Mouse (Mus musculus): ENCODE measurements around the gene Klhl29. TPM values are rescaled to one million over a fixed set of nuclear protein-coding genes. Genes with fewer than 3 reads are reported as not detected.

Gene Klhl29
- polyA plus RNA-seq, 1 experiment from 2014 or later = 0.64 TPM

DNA sequence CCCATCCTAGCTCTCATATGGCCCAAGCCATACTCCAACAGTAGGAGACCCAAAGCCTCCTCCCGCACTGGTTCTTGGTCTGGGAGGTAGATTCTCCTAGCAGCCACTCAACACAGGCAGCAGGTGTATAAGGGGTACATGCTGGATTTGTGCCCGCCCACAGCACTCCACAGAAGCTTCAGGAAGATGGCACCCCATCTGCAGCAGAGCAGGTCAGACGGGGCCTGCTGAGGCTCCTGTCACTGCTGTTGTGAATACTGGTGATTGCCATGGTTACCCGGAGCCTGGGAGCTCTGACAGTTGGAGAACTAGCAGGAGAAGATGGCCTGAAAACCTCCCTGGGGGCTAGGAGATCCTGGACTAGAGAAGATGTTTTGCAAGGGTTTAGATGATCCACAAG lies 35.9 kb upstream of the Klhl29 start:
- Histone ChIP-seq H3K4me2 (replicated peaks; ENCODE audit: low read depth) (no peak overlapping the region), H3K4me1 (replicated peaks; ENCODE audit: control insufficient read depth, insufficient read depth) (no peaks in the 10 kb centered on the region), H3K27me3 (ENCODE audit: control insufficient read depth, insufficient read depth, low read length) (no peaks in the 10 kb centered on the region), H3K27ac (replicated peaks) (no peak overlapping the region), H3K9ac (ENCODE audit: low read length) (no peak overlapping the region), H3K9me3 (ENCODE audit: control insufficient read depth, low read length) (no peaks in the 10 kb centered on the region), H3K4me3 (ENCODE audit: low read depth, low read length) (no peak overlapping the region), H3K36me3 (ENCODE audit: control insufficient read depth, insufficient read depth, low read length) (no peaks in the 10 kb centered on the region)
- ATAC-seq (ENCODE audit: low FRiP score, low TSS enrichment) = no peak
- 88% methylated on average over 4 of the region's 4 CpGs for WGBS
- DNase-seq (ENCODE audit: low spot score) = no peak
- no peak for TF ChIP-seq CTCF (IDR thresholded peaks at IDR 0.05; ENCODE audit: low read depth)
- TF ChIP-seq EP300 (optimal IDR thresholded peaks at IDR 0.05) = no peak

DNA sequence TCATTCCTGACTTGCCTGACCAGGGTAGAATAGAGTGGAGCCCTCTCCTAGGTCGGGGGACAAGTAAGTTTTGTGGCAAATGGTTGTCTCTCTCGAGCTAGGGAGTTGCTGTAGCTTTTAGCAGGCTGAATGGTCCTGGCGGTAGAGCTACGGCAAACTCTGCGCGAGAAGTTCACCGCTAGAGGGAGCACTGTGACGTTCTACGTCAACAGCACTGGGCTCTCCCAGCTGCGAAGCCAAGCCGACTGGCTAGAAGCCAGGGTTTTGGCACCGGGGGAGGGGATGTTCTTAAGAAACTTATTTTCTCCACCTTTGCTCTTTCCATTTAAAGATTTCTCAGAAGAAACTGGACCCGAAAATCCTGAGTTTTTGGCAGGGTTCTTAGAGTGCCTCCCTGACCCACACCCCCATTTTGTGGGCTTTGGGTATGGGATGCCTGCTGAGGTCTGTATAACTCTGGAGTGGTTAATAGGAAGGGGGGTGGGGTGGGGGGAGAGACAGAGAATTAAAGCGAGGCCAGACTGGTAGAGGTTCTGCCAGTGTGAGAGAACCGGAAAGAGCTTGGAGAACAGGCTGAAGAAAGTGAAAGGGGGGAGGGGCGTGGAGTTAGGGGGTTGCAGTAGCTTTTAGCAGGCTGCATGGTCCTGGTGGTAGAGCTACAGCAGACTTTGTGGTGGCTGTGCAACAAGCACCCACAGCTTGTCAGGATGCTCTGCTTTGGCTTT lies 35.1 kb upstream of the Klhl29 start:
- TF ChIP-seq EP300 (optimal IDR thresholded peaks at IDR 0.05) (no peak), CTCF (IDR thresholded peaks at IDR 0.05; ENCODE audit: low read depth) (peak; percentile 94)
- no peaks in the 10 kb centered on the region for H3K27me3 ChIP-seq (ENCODE audit: control insufficient read depth, insufficient read depth, low read length)
- H3K9me3 ChIP-seq (ENCODE audit: control insufficient read depth, low read length) = no peaks in the 10 kb centered on the region
- H3K4me2 ChIP-seq (replicated peaks; ENCODE audit: low read depth) = peak overlapping the region; percentile 39
- ATAC-seq (ENCODE audit: low FRiP score, low TSS enrichment) = peak; percentile 89
- 8% methylated on average over 16 of the region's 16 CpGs for WGBS
- no peak overlapping the region for H3K9ac ChIP-seq (ENCODE audit: low read length)
- no peaks in the 10 kb centered on the region for H3K36me3 ChIP-seq (ENCODE audit: control insufficient read depth, insufficient read depth, low read length)
- no peaks in the 10 kb centered on the region for H3K4me1 ChIP-seq (replicated peaks; ENCODE audit: control insufficient read depth, insufficient read depth)
- H3K4me3 ChIP-seq (ENCODE audit: low read depth, low read length) = no peak overlapping the region
- DNase-seq (ENCODE audit: low spot score) = peak; percentile 88
- no peak overlapping the region for H3K27ac ChIP-seq (replicated peaks)

DNA sequence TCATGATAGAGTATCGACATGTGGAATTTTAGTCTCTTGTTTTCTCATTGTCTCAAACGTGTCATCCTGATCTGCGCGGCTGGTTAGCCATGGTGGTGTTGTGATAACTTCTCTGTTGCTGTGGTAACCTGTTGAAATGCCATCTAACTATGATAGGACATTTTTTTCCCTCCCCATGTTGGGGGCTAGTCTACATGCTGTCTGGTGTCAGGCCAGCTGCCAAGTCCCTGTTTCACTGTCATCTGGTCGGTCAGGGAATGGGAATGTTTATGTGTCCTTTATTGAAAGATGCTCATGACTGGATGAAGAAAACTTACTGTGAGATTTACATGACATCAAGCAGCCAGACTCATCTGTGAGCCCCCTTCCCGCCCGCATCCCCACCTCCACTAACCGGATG lies 31.7 kb upstream of the Klhl29 start:
- ATAC-seq (ENCODE audit: low FRiP score, low TSS enrichment) (no peak), DNase-seq (ENCODE audit: low spot score) (no peak)
- H3K27me3 ChIP-seq (ENCODE audit: control insufficient read depth, insufficient read depth, low read length) = no peaks in the 10 kb centered on the region
- TF ChIP-seq EP300 (optimal IDR thresholded peaks at IDR 0.05) = no peak
- no peak for TF ChIP-seq CTCF (IDR thresholded peaks at IDR 0.05; ENCODE audit: low read depth)
- H3K9ac ChIP-seq (ENCODE audit: low read length) = no peak overlapping the region
- 87% methylated on average over 8 of the region's 8 CpGs for WGBS
- H3K4me1 ChIP-seq (replicated peaks; ENCODE audit: control insufficient read depth, insufficient read depth) = no peaks in the 10 kb centered on the region
- H3K4me2 ChIP-seq (replicated peaks; ENCODE audit: low read depth) = no peak overlapping the region
- no peaks in the 10 kb centered on the region for H3K9me3 ChIP-seq (ENCODE audit: control insufficient read depth, low read length)
- no peak overlapping the region for H3K27ac ChIP-seq (replicated peaks)
- H3K36me3 ChIP-seq (ENCODE audit: control insufficient read depth, insufficient read depth, low read length) = no peaks in the 10 kb centered on the region
- H3K4me3 ChIP-seq (ENCODE audit: low read depth, low read length) = no peak overlapping the region

DNA sequence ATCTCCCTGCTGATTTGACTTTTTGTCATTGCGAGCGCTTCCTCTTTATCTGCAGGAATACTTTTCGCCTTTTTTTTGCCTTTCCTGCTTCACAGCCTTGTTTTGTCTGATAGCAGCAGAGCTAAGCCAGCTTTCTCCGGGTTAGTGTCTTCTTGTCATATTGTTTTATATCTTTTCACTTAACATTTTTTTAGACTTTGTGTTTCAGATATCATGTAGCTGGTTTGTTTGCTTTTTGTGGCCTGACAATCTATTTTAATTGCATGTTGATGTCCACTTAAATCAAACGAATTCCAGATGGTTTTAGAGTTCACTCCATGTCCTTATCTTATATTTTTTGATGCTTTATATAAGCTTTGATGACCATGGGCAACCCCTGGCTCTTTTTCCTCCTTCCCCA lies 21.9 kb upstream of the Klhl29 start:
- DNase-seq (ENCODE audit: low spot score) = no peak
- ATAC-seq (ENCODE audit: low FRiP score, low TSS enrichment) = no peak
- Histone ChIP-seq H3K4me3 (ENCODE audit: low read depth, low read length) (no peak overlapping the region), H3K9ac (ENCODE audit: low read length) (no peak overlapping the region), H3K4me1 (replicated peaks; ENCODE audit: control insufficient read depth, insufficient read depth) (no peaks in the 10 kb centered on the region), H3K36me3 (ENCODE audit: control insufficient read depth, insufficient read depth, low read length) (no peaks in the 10 kb centered on the region), H3K27me3 (ENCODE audit: control insufficient read depth, insufficient read depth, low read length) (no peaks in the 10 kb centered on the region), H3K9me3 (ENCODE audit: control insufficient read depth, low read length) (no peaks in the 10 kb centered on the region), H3K4me2 (replicated peaks; ENCODE audit: low read depth) (no peak overlapping the region), H3K27ac (replicated peaks) (no peak overlapping the region)
- 44% methylated on average over 5 of the region's 5 CpGs for WGBS
- TF ChIP-seq EP300 (optimal IDR thresholded peaks at IDR 0.05) (no peak), CTCF (IDR thresholded peaks at IDR 0.05; ENCODE audit: low read depth) (no peak)

DNA sequence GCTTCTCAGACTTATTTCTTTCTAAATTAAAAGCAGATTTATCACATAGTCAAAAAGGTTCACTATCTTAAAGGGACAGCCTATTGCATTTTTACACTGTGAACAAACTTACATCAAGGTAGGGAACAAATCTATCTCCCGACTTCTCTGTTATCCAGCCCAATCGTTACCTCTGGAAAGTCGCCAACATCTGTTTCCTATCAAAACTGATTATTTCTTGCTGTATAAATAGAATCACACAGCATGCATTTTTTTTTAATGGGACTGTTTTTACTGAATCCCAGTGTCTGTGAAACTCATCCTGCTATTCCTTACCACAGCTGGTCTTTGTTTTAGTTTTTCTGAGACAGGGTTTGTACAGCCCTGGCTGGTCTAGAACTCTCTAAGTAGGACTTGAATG lies 19.7 kb upstream of the Klhl29 start:
- no peaks in the 10 kb centered on the region for H3K36me3 ChIP-seq (ENCODE audit: control insufficient read depth, insufficient read depth, low read length)
- no peak overlapping the region for H3K4me3 ChIP-seq (ENCODE audit: low read depth, low read length)
- H3K27me3 ChIP-seq (ENCODE audit: control insufficient read depth, insufficient read depth, low read length) = no peaks in the 10 kb centered on the region
- ATAC-seq (ENCODE audit: low FRiP score, low TSS enrichment) (no peak), DNase-seq (ENCODE audit: low spot score) (no peak)
- no peaks in the 10 kb centered on the region for H3K9me3 ChIP-seq (ENCODE audit: control insufficient read depth, low read length)
- H3K4me2 ChIP-seq (replicated peaks; ENCODE audit: low read depth) = no peak overlapping the region
- no peak for TF ChIP-seq EP300 (optimal IDR thresholded peaks at IDR 0.05)
- no peak for TF ChIP-seq CTCF (IDR thresholded peaks at IDR 0.05; ENCODE audit: low read depth)
- 26% methylated on average over 3 of the region's 3 CpGs for WGBS
- no peaks in the 10 kb centered on the region for H3K4me1 ChIP-seq (replicated peaks; ENCODE audit: control insufficient read depth, insufficient read depth)
- H3K27ac ChIP-seq (replicated peaks) = no peak overlapping the region
- no peak overlapping the region for H3K9ac ChIP-seq (ENCODE audit: low read length)

DNA sequence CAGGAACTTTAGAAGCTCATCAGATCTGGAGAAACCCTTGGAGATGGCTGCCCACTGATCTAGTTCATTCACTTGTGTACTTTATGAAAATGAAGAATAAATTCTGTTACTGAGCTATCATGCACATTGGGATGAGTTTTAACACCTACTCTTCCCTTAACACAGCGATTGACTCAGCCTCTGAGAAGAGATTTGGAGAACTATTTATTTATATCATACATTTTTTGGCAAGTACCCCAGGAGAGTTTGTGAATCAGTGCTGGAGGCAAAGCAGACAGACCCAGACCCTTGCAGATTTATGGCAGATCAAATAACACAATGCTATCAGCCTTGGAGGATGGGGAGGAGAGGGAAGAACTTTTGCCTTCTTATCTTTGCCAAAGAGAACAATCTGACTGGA lies 11.6 kb upstream of the Klhl29 start:
- H3K4me1 ChIP-seq (replicated peaks; ENCODE audit: control insufficient read depth, insufficient read depth) = no peaks in the 10 kb centered on the region
- H3K4me3 ChIP-seq (ENCODE audit: low read depth, low read length) = no peak overlapping the region
- no peak for TF ChIP-seq CTCF (IDR thresholded peaks at IDR 0.05; ENCODE audit: low read depth)
- no peak for TF ChIP-seq EP300 (optimal IDR thresholded peaks at IDR 0.05)
- H3K9me3 ChIP-seq (ENCODE audit: control insufficient read depth, low read length) = no peaks in the 10 kb centered on the region
- H3K9ac ChIP-seq (ENCODE audit: low read length) = no peak overlapping the region
- no peak for DNase-seq (ENCODE audit: low spot score)
- no peak overlapping the region for H3K27ac ChIP-seq (replicated peaks)
- H3K36me3 ChIP-seq (ENCODE audit: control insufficient read depth, insufficient read depth, low read length) = no peaks in the 10 kb centered on the region
- ATAC-seq (ENCODE audit: low FRiP score, low TSS enrichment) = no peak
- no peaks in the 10 kb centered on the region for H3K27me3 ChIP-seq (ENCODE audit: control insufficient read depth, insufficient read depth, low read length)
- 45% methylated on average over 1 of the region's 1 CpGs for WGBS
- H3K4me2 ChIP-seq (replicated peaks; ENCODE audit: low read depth) = no peak overlapping the region
